Comparison of ENCODE assay signal across 16 mouse cellular contexts in genomic region chr1:192311851-192312438, GRCm38 (mm10).
A peak's percentile ranks its signal among the peaks of the same experiment; 100 is the strongest.
DNase-seq lines count a peak whose midpoint lies in the region; ATAC-seq and TF ChIP-seq lines count a peak whose summit lies in the region.
"Had no signal": no experiment of that assay in that cellular context is flagged by ENCODE, and none has a peak within 500 bp of the region (broad histone marks: within the 10 kb centered on the region; RNA-seq: fewer than 3 reads in every experiment).

No protein-coding gene starts in this region.

- ATAC-seq in midbrain, embryonic 13.5 days = 0 out of 2 replicates have a peak, but pooled peaks have one; percentile 53
- ATAC-seq in liver, embryonic 11.5 days (replicated peaks; ENCODE audit: low FRiP score) = peak; percentile 64
- no peak for ATAC-seq in stomach, postnatal 0 days (ENCODE audit: low FRiP score, low TSS enrichment)
- ATAC-seq: lung, postnatal 0 days; Patski had no signal

- no peak for TF ChIP-seq CTCF in stomach, postnatal 0 days (IDR thresholded peaks at IDR 0.05; ENCODE audit: low read depth)

- no peaks in the 10 kb centered on the region for H3K9me3 ChIP-seq in midbrain, embryonic 13.5 days
- H3K9me3 ChIP-seq in midbrain, embryonic 10.5 days (replicated peaks) = no peaks in the 10 kb centered on the region; the same call in 1 of the 2 replicates
- no peaks in the 10 kb centered on the region for H3K9me3 ChIP-seq in liver, embryonic 11.5 days (ENCODE audit: control insufficient read depth, low read length)
- no peaks in the 10 kb centered on the region for H3K9me3 ChIP-seq in stomach, postnatal 0 days (ENCODE audit: control insufficient read depth, low read length)
- no peaks in the 10 kb centered on the region for H3K9me3 ChIP-seq in embryonic facial prominence, embryonic 10.5 days
- H3K9me3 ChIP-seq: forebrain, embryonic 10.5 days; midbrain, embryonic 12.5 days; neural tube, embryonic 12.5 days had no signal

- DNase-seq in midbrain, embryonic 10.5 days (ENCODE audit: low spot score) = no peak
- DNase-seq in c-Kit-positive CD71-positive TER-119-positive erythroid progenitor cells, embryonic 14.5 days (ENCODE audit: low spot score) = peak; percentile 13
- no peak for DNase-seq in liver, embryonic 11.5 days (ENCODE audit: low spot score)
- peak; percentile 43 for DNase-seq in stomach, postnatal 0 days (ENCODE audit: low spot score)
- no peak for DNase-seq in left cerebral cortex, postnatal 14 days (ENCODE audit: low spot score in 2 of 2)
- DNase-seq in embryonic facial prominence, embryonic 10.5 days (ENCODE audit: low spot score) = no peak
- DNase-seq: cerebellum, adult 11-12 months; kidney, adult 2 months; kidney, postnatal 25 days had no signal

- no peak overlapping the region for H3K4me3 ChIP-seq in midbrain, embryonic 13.5 days (replicated peaks)
- H3K4me3 ChIP-seq in midbrain, embryonic 10.5 days = no peak overlapping the region
- H3K4me3 ChIP-seq in liver, embryonic 11.5 days (ENCODE audit: low read depth, low read length) = no peak overlapping the region
- no peak overlapping the region for H3K4me3 ChIP-seq in stomach, postnatal 0 days (ENCODE audit: low read depth, low read length)
- H3K4me3 ChIP-seq in embryonic facial prominence, embryonic 10.5 days = no peak overlapping the region
- H3K4me3 ChIP-seq: forebrain, embryonic 10.5 days; limb, embryonic 12.5 days; midbrain, embryonic 12.5 days; neural tube, embryonic 12.5 days had no signal

- no peak overlapping the region for H3K27ac ChIP-seq in midbrain, embryonic 13.5 days
- no peak overlapping the region for H3K27ac ChIP-seq in midbrain, embryonic 10.5 days (replicated peaks)
- no peak overlapping the region for H3K27ac ChIP-seq in liver, embryonic 11.5 days (ENCODE audit: low read depth, low read length)
- H3K27ac ChIP-seq in stomach, postnatal 0 days (replicated peaks) = no peak overlapping the region
- no peak overlapping the region for H3K27ac ChIP-seq in embryonic facial prominence, embryonic 10.5 days (replicated peaks)
- H3K27ac ChIP-seq: forebrain, embryonic 10.5 days; limb, embryonic 12.5 days; midbrain, embryonic 12.5 days; neural tube, embryonic 12.5 days had no signal

- no peaks in the 10 kb centered on the region for H3K27me3 ChIP-seq in midbrain, embryonic 13.5 days
- no peaks in the 10 kb centered on the region for H3K27me3 ChIP-seq in midbrain, embryonic 10.5 days (ENCODE audit: low read depth, poor library complexity, severe bottlenecking)
- H3K27me3 ChIP-seq in liver, embryonic 11.5 days (replicated peaks; ENCODE audit: control insufficient read depth, insufficient read depth, low read length) = no peaks in the 10 kb centered on the region
- H3K27me3 ChIP-seq in stomach, postnatal 0 days (ENCODE audit: control insufficient read depth, insufficient read depth, low read length) = no peaks in the 10 kb centered on the region
- no peaks in the 10 kb centered on the region for H3K27me3 ChIP-seq in embryonic facial prominence, embryonic 10.5 days (replicated peaks; ENCODE audit: low read depth, poor library complexity, severe bottlenecking)
- H3K27me3 ChIP-seq: limb, embryonic 12.5 days; midbrain, embryonic 12.5 days; neural tube, embryonic 12.5 days; Patski had no signal

- intact Hi-C loops in left cerebral cortex, postnatal 14 days (cut with DNase I) = loop anchor here (10.0 kb wide), 1 partner anchor 403 kb away; no protein-coding TSS in a partner anchor

- 76% methylated on average over 6 of the region's 6 CpGs for WGBS in midbrain, embryonic 13.5 days
- WGBS in midbrain, embryonic 10.5 days = 84% methylated on average over 6 of the region's 6 CpGs
- 63% methylated on average over 6 of the region's 6 CpGs for WGBS in liver, embryonic 11.5 days
- 58% methylated on average over 6 of the region's 6 CpGs for WGBS in stomach, postnatal 0 days
- 81% methylated on average over 6 of the region's 6 CpGs for WGBS in embryonic facial prominence, embryonic 10.5 days

- no peaks in the 10 kb centered on the region for H3K36me3 ChIP-seq in midbrain, embryonic 13.5 days
- no peaks in the 10 kb centered on the region for H3K36me3 ChIP-seq in midbrain, embryonic 10.5 days
- no peaks in the 10 kb centered on the region for H3K36me3 ChIP-seq in liver, embryonic 11.5 days (ENCODE audit: control insufficient read depth, insufficient read depth, low read length)
- no peaks in the 10 kb centered on the region for H3K36me3 ChIP-seq in stomach, postnatal 0 days (ENCODE audit: control insufficient read depth, insufficient read depth, low read length)
- H3K36me3 ChIP-seq in embryonic facial prominence, embryonic 10.5 days (replicated peaks) = no peaks in the 10 kb centered on the region
- H3K36me3 ChIP-seq: forebrain, embryonic 10.5 days; limb, embryonic 12.5 days; midbrain, embryonic 12.5 days; neural tube, embryonic 12.5 days had no signal

- peaks cover 19% of the 10 kb centered on the region for H3K4me1 ChIP-seq in midbrain, embryonic 13.5 days (replicated peaks)
- peaks cover 26% of the 10 kb centered on the region for H3K4me1 ChIP-seq in midbrain, embryonic 10.5 days
- H3K4me1 ChIP-seq in liver, embryonic 11.5 days (replicated peaks; ENCODE audit: control insufficient read depth, insufficient read depth, low read length) = peaks cover 4% of the 10 kb centered on the region; the same call in 1 of the 2 replicates
- H3K4me1 ChIP-seq in stomach, postnatal 0 days (replicated peaks; ENCODE audit: control insufficient read depth, insufficient read depth) = no peaks in the 10 kb centered on the region
- peaks cover 17% of the 10 kb centered on the region for H3K4me1 ChIP-seq in embryonic facial prominence, embryonic 10.5 days

- no peak for TF ChIP-seq EP300 in stomach, postnatal 0 days (optimal IDR thresholded peaks at IDR 0.05)

- no peak overlapping the region for H3K4me2 ChIP-seq in midbrain, embryonic 13.5 days (replicated peaks)
- no peak overlapping the region for H3K4me2 ChIP-seq in liver, embryonic 11.5 days
- H3K4me2 ChIP-seq in stomach, postnatal 0 days (replicated peaks; ENCODE audit: low read depth) = no peak overlapping the region
- H3K4me2 ChIP-seq: limb, embryonic 12.5 days; midbrain, embryonic 12.5 days; neural tube, embryonic 12.5 days had no signal

- H3K9ac ChIP-seq in midbrain, embryonic 13.5 days (replicated peaks) = no peak overlapping the region
- no peak overlapping the region for H3K9ac ChIP-seq in liver, embryonic 11.5 days (ENCODE audit: low read depth, low read length)
- no peak overlapping the region for H3K9ac ChIP-seq in stomach, postnatal 0 days (ENCODE audit: low read length)
- H3K9ac ChIP-seq: limb, embryonic 12.5 days; midbrain, embryonic 12.5 days; neural tube, embryonic 12.5 days had no signal

Comparison
In these comparisons a context has a peak if more than half of its experiments do, and no peak if none do; other contexts are left out.
1. DNase-seq: peak in c-Kit-positive CD71-positive TER-119-positive erythroid progenitor cells, embryonic 14.5 days (single experiment) and stomach, postnatal 0 days (single experiment); none in midbrain, embryonic 10.5 days (single experiment), liver, embryonic 11.5 days (single experiment), left cerebral cortex, postnatal 14 days (0 of 2) and embryonic facial prominence, embryonic 10.5 days (single experiment).